Mouse (Mus musculus): ENCODE results near the gene Dnajc28. TPM values are rescaled to one million over a fixed set of nuclear protein-coding genes. Genes with fewer than 3 reads are reported as not detected.

The Dnajc28 gene
- 31.2 TPM for polyA plus RNA-seq (2014; fragmentation: Illumina TruSeq; extraction: RNeasy Lipid Tissue Mini Kit (QIAGEN cat#74804); ENCODE audit: low read depth, low replicate concordance)

GRCm38 (mm10) chr16:91618511-91619501, at the start of gene Dnajc28:
TSS of gene Dnajc28 (minus strand) at chr16:91619026.

GRCm38 (mm10) chr16:91647461-91648219, 28.8 kb upstream of the Dnajc28 start, which contains the start of gene Son:
TSS of gene Son (plus strand) at chr16:91647506.

DNA sequence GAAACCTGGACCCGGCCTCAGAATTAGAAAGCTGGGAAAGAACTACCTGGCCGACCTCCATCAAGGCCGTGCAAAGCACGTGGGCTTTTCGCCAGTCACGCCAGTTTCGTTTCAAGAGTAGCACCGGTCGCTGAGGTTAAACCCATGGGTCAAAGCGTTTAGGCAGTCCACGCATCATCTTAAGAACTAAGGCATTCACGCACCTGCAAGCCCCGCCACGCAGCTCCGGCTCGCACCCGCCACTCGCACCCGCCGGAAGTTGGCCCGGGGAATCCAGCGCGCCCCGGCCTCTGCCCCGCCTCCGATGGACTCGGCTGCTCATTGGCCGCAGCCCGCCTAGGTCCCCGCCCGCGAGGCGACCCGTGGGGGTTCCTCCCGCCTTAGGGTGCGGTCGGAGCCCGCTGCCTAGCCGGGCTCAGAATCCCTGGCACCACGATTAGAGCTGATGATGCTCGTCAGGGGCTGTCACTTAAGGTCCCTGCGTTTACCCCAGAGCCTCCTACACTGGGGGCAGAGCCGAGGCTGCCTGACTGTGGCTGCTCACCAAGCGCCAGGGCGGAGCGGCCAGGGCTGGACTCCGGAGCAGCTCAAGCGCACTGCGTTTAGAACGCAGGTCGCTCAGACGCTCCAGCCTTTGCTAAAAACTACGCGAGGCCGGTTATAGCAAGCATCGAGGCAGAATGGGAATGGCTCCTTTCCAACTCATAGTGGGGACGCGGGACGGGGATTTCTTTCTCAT, 28.0 kb upstream of the Dnajc28 start, which contains the start of gene Gart:
Gart (minus strand) TSS at position 272 of the 739 bp plus-strand sequence.

GRCm38 (mm10) chr16:91597672-91598010, 21.2 kb downstream of the Dnajc28 start, which contains the start of gene Tmem50b:
TSS of gene Tmem50b (minus strand) at chr16:91597800.

Other genes starting within 250 kb of the Dnajc28 start
- gene Ifnar2, start 246.2 kb downstream of the Dnajc28 start, polyA plus RNA-seq (2014; fragmentation: Illumina TruSeq; extraction: RNeasy Lipid Tissue Mini Kit (QIAGEN cat#74804); ENCODE audit: low read depth, low replicate concordance), result 62.9 TPM
- 5.7 TPM for gene Gm21970, start 227.3 kb downstream of the Dnajc28 start, polyA plus RNA-seq (2014; fragmentation: Illumina TruSeq; extraction: RNeasy Lipid Tissue Mini Kit (QIAGEN cat#74804); ENCODE audit: low read depth, low replicate concordance)
- 58.5 TPM for gene Il10rb, start 212.9 kb downstream of the Dnajc28 start, polyA plus RNA-seq (2014; fragmentation: Illumina TruSeq; extraction: RNeasy Lipid Tissue Mini Kit (QIAGEN cat#74804); ENCODE audit: low read depth, low replicate concordance)
- 78.3 TPM for gene Ifnar1, start 133.8 kb downstream of the Dnajc28 start, polyA plus RNA-seq (2014; fragmentation: Illumina TruSeq; extraction: RNeasy Lipid Tissue Mini Kit (QIAGEN cat#74804); ENCODE audit: low read depth, low replicate concordance)
- gene Ifngr2, start 72.0 kb downstream of the Dnajc28 start, polyA plus RNA-seq (2014; fragmentation: Illumina TruSeq; extraction: RNeasy Lipid Tissue Mini Kit (QIAGEN cat#74804); ENCODE audit: low read depth, low replicate concordance), result 11.8 TPM
- gene Tmem50b, start 21.2 kb downstream of the Dnajc28 start, polyA plus RNA-seq (2014; fragmentation: Illumina TruSeq; extraction: RNeasy Lipid Tissue Mini Kit (QIAGEN cat#74804); ENCODE audit: low read depth, low replicate concordance), result 45.9 TPM
- gene Gart, start 27.9 kb upstream of the Dnajc28 start, polyA plus RNA-seq (2014; fragmentation: Illumina TruSeq; extraction: RNeasy Lipid Tissue Mini Kit (QIAGEN cat#74804); ENCODE audit: low read depth, low replicate concordance), result 9.7 TPM
- gene Son, start 28.5 kb upstream of the Dnajc28 start, polyA plus RNA-seq (2014; fragmentation: Illumina TruSeq; extraction: RNeasy Lipid Tissue Mini Kit (QIAGEN cat#74804); ENCODE audit: low read depth, low replicate concordance), result 269 TPM
- 4.8 TPM for gene Donson, start 69.7 kb upstream of the Dnajc28 start, polyA plus RNA-seq (2014; fragmentation: Illumina TruSeq; extraction: RNeasy Lipid Tissue Mini Kit (QIAGEN cat#74804); ENCODE audit: low read depth, low replicate concordance)
- gene Cryzl1, start 109.9 kb upstream of the Dnajc28 start, polyA plus RNA-seq (2014; fragmentation: Illumina TruSeq; extraction: RNeasy Lipid Tissue Mini Kit (QIAGEN cat#74804); ENCODE audit: low read depth, low replicate concordance), result 78.6 TPM
- gene Itsn1, start 110.3 kb upstream of the Dnajc28 start, polyA plus RNA-seq (2014; fragmentation: Illumina TruSeq; extraction: RNeasy Lipid Tissue Mini Kit (QIAGEN cat#74804); ENCODE audit: low read depth, low replicate concordance), result 11.4 TPM

Data from kidney, adult 10 weeks (tissue).